Mouse (Mus musculus) adrenal gland, postnatal 0 days (tissue): ENCODE results near the gene Mdga1. TPM values are rescaled to one million over a fixed set of nuclear protein-coding genes. Genes with fewer than 3 reads are reported as not detected.

ENCODE experiments used
- polyA plus RNA-seq: library from polyadenylated mRNA; unstranded; fragments of >200 nt; fragmentation: Nextera tagmentation; extraction: Ambion mirVana; gene quantifications from 2 replicates; pipeline ENCODE4 v1.2.1, GENCODE M21; 2015

The Mdga1 gene
- polyA plus RNA-seq = 1.0 and 1.2 TPM in 2 replicates

DNA sequence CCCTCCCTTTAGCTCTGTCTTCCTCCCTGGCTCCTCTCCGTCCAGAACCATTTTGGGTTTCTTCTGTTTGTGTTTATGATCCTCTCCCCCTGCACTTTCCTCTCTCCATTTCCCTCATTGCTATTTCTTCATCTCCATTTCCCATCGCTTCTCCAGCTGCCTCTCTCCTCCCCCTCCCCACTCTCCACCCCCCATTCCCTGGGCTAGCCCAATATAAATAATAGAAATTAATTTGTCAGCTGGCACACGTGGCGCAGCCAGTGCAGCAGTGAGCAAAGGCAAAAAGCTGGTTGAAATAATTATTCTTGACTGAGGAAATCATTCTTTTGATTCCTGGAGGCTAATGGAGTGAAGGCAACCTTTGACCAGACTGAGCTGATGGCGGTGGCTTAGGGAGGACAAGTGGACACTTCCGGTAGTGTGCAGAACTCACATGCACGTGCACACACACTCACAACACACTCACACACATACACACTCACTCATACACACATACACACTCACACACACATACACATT, at the start of gene Mdga1:
Gene Mdga1, minus strand, starts transcription at position 51 of the 519 bp plus-strand sequence.

GRCm38 (mm10) chr17:30004203-30005102, 34.6 kb upstream of the Mdga1 start, which contains the start of gene Zfand3:
Gene Zfand3 (plus strand): TSS chr17:30004733.

Other genes starting within 250 kb of the Mdga1 start
- gene Zfand3, start 34.6 kb upstream of the Mdga1 start, polyA plus RNA-seq = 48.8 and 57.2 TPM in 2 replicates